Mouse (Mus musculus) limb, embryonic 14.5 days (tissue): ENCODE data around the gene B3galt1. TPM values are rescaled to one million over a fixed set of nuclear protein-coding genes. Genes with fewer than 3 reads are reported as not detected.

Source experiments
- ATAC-seq: fragments of 200-750 bp; cut with Nextera tagmentation; 2 replicates; pipeline ENCODE4 v1.8.0; 2017; ENCODE audit warnings: low read depth, moderate number of reproducible peaks, moderate TSS enrichment; ENCODE audit not compliant: low FRiP score
- DNase-seq: peaks from one replicate; pipeline ENCODE4 v3.0.0-alpha.2; 2015; ENCODE audit warnings: low spot score
- H3K27ac ChIP-seq: fragments of 300-500 bp; sonication (generic); replicated peaks from 2 replicates; pipeline ENCODE4 v1.5.1; 2014; ENCODE audit warnings: low read depth, mild to moderate bottlenecking, low read length, moderate library complexity, mixed read lengths
- H3K27me3 ChIP-seq: fragments of 300-500 bp; sonication (generic); 2 replicates; pipeline ENCODE4 v1.6.1; 2014; ENCODE audit warnings: low read length, mixed read lengths; ENCODE audit not compliant: control insufficient read depth, insufficient read depth
- H3K36me3 ChIP-seq: fragments of 300-500 bp; sonication (generic); 2 replicates; pipeline ENCODE4 v1.6.1; 2014; ENCODE audit warnings: mild to moderate bottlenecking, low read length, moderate library complexity, mixed read lengths; ENCODE audit not compliant: control insufficient read depth, insufficient read depth
- H3K4me1 ChIP-seq: fragments of 300-500 bp; sonication (generic); 2 replicates; pipeline ENCODE4 v1.6.1; 2014; ENCODE audit warnings: antibody characterized with exemption, low read length, mixed read lengths; ENCODE audit not compliant: control insufficient read depth, insufficient read depth
- H3K4me2 ChIP-seq: fragments of 300-500 bp; sonication (generic); replicated peaks from 2 replicates; pipeline ENCODE4 v1.6.1; 2014; ENCODE audit warnings: low read depth, mild to moderate bottlenecking, low read length, moderate library complexity; ENCODE audit not compliant: severe bottlenecking
- H3K4me3 ChIP-seq: fragments of 300-500 bp; sonication (generic); replicated peaks from 2 replicates; pipeline ENCODE4 v1.5.1; 2014; ENCODE audit warnings: low read length
- H3K9ac ChIP-seq: fragments of 300-500 bp; sonication (generic); 2 replicates; pipeline ENCODE4 v1.6.1; 2014; ENCODE audit warnings: mild to moderate bottlenecking, low read depth, low read length, moderate library complexity; ENCODE audit not compliant: severe bottlenecking
- H3K9me3 ChIP-seq: fragments of 300-500 bp; sonication (generic); 2 replicates; pipeline ENCODE4 v1.6.1; 2016; ENCODE audit warnings: low read length; ENCODE audit not compliant: control insufficient read depth
- POLR2A ChIP-seq: fragments of 200-500 bp; IDR thresholded peaks from 2 replicates; pipeline ENCODE4 v1.8.0; 2012; ENCODE audit warnings: inconsistent platforms, mild to moderate bottlenecking, moderate library complexity, borderline replicate concordance; ENCODE audit not compliant: insufficient read depth, insufficient read length; ENCODE audit errors: extremely low read depth
- WGBS: fragments of 180-500 bp; shearing (Covaris S2); extraction: QIAGEN DNeasy Blood & Tissue Kit; methylation state at CpG from one replicate; pipeline ENCODE4 v1.1.7; 2014; 5-methylcytosine and 5-hydroxymethylcytosine counted together
- polyA plus RNA-seq, 2 experiments: library from polyadenylated mRNA; depleted of rRNA in 1 of 2; stranded (reverse) in 1 of 2; unstranded in 1 of 2; fragments of >200 nt; fragmentation: Nextera tagmentation in 1 of 2; extraction: Ambion mirVana in 1 of 2; gene quantifications; 2 replicates each; pipeline versions ENCODE4 v1.2.1 to v1.2.3; 2012 to 2014

The B3galt1 gene
- polyA plus RNA-seq, 2 experiments = 2.5 to 8.1 TPM

- H3K4me1 ChIP-seq = no peaks in the 10 kb centered on the region
- H3K9me3 ChIP-seq = no peaks in the 10 kb centered on the region
- TF ChIP-seq POLR2A = no peak
- H3K27me3 ChIP-seq = no peaks in the 10 kb centered on the region
- H3K27ac ChIP-seq = no peak overlapping the region
- H3K4me3 ChIP-seq = no peak overlapping the region
- H3K9ac ChIP-seq = no peak overlapping the region
- H3K4me2 ChIP-seq = no peak overlapping the region
- H3K36me3 ChIP-seq = no peaks in the 10 kb centered on the region
- DNase-seq (no peak), ATAC-seq (no peak)
- WGBS = 83% methylated on average over 5 of the region's 5 CpGs
Measured at GRCm38 (mm10) chr2:67829055-67829915, 263.6 kb downstream of the B3galt1 start.

- no peak for TF ChIP-seq POLR2A
- Histone ChIP-seq H3K4me1 (no peaks in the 10 kb centered on the region), H3K27ac (no peak overlapping the region), H3K36me3 (no peaks in the 10 kb centered on the region), H3K4me2 (no peak overlapping the region), H3K4me3 (no peak overlapping the region), H3K9ac (no peak overlapping the region), H3K27me3 (no peaks in the 10 kb centered on the region), H3K9me3 (no peaks in the 10 kb centered on the region)
- WGBS = 85% methylated on average over 8 of the region's 8 CpGs
- DNase-seq (no peak), ATAC-seq (no peak)
Measured at GRCm38 (mm10) chr2:67847806-67848205, 282.1 kb downstream of the B3galt1 start.

GRCm38 (mm10) chr2:67850725-67851124, 285.1 kb downstream of the B3galt1 start:
- Histone ChIP-seq H3K27ac (no peak overlapping the region), H3K9me3 (no peaks in the 10 kb centered on the region), H3K4me2 (no peak overlapping the region), H3K4me1 (no peaks in the 10 kb centered on the region), H3K4me3 (no peak overlapping the region), H3K27me3 (no peaks in the 10 kb centered on the region), H3K9ac (no peak overlapping the region), H3K36me3 (no peaks in the 10 kb centered on the region)
- 86% methylated on average over 3 of the region's 3 CpGs for WGBS
- TF ChIP-seq POLR2A = no peak
- DNase-seq (no peak), ATAC-seq (no peak)

GRCm38 (mm10) chr2:67858340-67858739, 292.7 kb downstream of the B3galt1 start:
- 89% methylated on average over 2 of the region's 2 CpGs for WGBS
- no peak overlapping the region for H3K9ac ChIP-seq
- no peak overlapping the region for H3K4me2 ChIP-seq
- ATAC-seq (no peak), DNase-seq (no peak)
- H3K27ac ChIP-seq = no peak overlapping the region
- TF ChIP-seq POLR2A = no peak
- no peaks in the 10 kb centered on the region for H3K4me1 ChIP-seq
- H3K27me3 ChIP-seq = no peaks in the 10 kb centered on the region
- no peak overlapping the region for H3K4me3 ChIP-seq
- H3K9me3 ChIP-seq = no peaks in the 10 kb centered on the region
- no peaks in the 10 kb centered on the region for H3K36me3 ChIP-seq

- TF ChIP-seq POLR2A = no peak
- 62% methylated on average over 2 of the region's 2 CpGs for WGBS
- no peak for ATAC-seq
- H3K9me3 ChIP-seq = no peaks in the 10 kb centered on the region
- H3K27ac ChIP-seq = no peak overlapping the region
- H3K9ac ChIP-seq = no peak overlapping the region
- no peak for DNase-seq
- H3K27me3 ChIP-seq = no peaks in the 10 kb centered on the region
- H3K4me3 ChIP-seq = no peak overlapping the region
- H3K4me2 ChIP-seq = no peak overlapping the region
- no peaks in the 10 kb centered on the region for H3K36me3 ChIP-seq
- H3K4me1 ChIP-seq = no peaks in the 10 kb centered on the region
Measured at GRCm38 (mm10) chr2:67859004-67859403, 293.3 kb downstream of the B3galt1 start.
